Mouse (Mus musculus): ENCODE results near the gene Gm11639. TPM values are rescaled to one million over a fixed set of nuclear protein-coding genes. Genes with fewer than 3 reads are reported as not detected.

The Gm11639 gene
- polyA plus RNA-seq, 1 experiment from 2014 or later: not detected

GRCm38 (mm10) chr11:104704097-104704496 is 18.6 kb downstream of the Gm11639 start:
- Histone ChIP-seq H3K4me2 (peak overlapping the region; percentile 21; the same call in 1 of the 2 replicates), H3K9ac (replicated peaks) (no peak overlapping the region), H3K27me3 (no peaks in the 10 kb centered on the region), H3K27ac (no peak overlapping the region), H3K36me3 (no peaks in the 10 kb centered on the region), H3K4me3 (replicated peaks) (no peak overlapping the region), H3K4me1 (replicated peaks) (no peaks in the 10 kb centered on the region), H3K9me3 (no peaks in the 10 kb centered on the region)
- 43% methylated on average over 15 of the region's 15 CpGs for WGBS
- no peak for ATAC-seq (ENCODE audit: insufficient number of reproducible peaks, insufficient read depth, low FRiP score, low TSS enrichment, low read depth)

GRCm38 (mm10) chr11:104707084-104707483 is 21.6 kb downstream of the Gm11639 start:
- 59% methylated on average over 2 of the region's 2 CpGs for WGBS

GRCm38 (mm10) chr11:104744995-104745568 is 59.6 kb downstream of the Gm11639 start:
- WGBS: 83% methylated on average over 9 of the region's 9 CpGs
- H3K36me3 ChIP-seq: no peaks in the 10 kb centered on the region
- no peak for ATAC-seq (ENCODE audit: insufficient number of reproducible peaks, insufficient read depth, low FRiP score, low TSS enrichment, low read depth)

More at GRCm38 (mm10) chr11:104707084-104707483, 21.6 kb downstream of the Gm11639 start:
- Histone ChIP-seq H3K4me2 (no peak overlapping the region), H3K9me3 (no peaks in the 10 kb centered on the region), H3K36me3 (no peaks in the 10 kb centered on the region), H3K27me3 (no peaks in the 10 kb centered on the region), H3K27ac (no peak overlapping the region), H3K4me3 (replicated peaks) (no peak overlapping the region), H3K9ac (replicated peaks) (no peak overlapping the region), H3K4me1 (replicated peaks) (no peaks in the 10 kb centered on the region)
- no peak for ATAC-seq (ENCODE audit: insufficient number of reproducible peaks, insufficient read depth, low FRiP score, low TSS enrichment, low read depth)

GRCm38 (mm10) chr11:104765762-104766161 is 80.3 kb downstream of the Gm11639 start:
- Histone ChIP-seq H3K4me3 (replicated peaks) (no peak overlapping the region), H3K27ac (no peak overlapping the region), H3K4me2 (no peak overlapping the region), H3K4me1 (replicated peaks) (no peaks in the 10 kb centered on the region), H3K27me3 (no peaks in the 10 kb centered on the region), H3K36me3 (no peaks in the 10 kb centered on the region), H3K9me3 (no peaks in the 10 kb centered on the region), H3K9ac (replicated peaks) (no peak overlapping the region)
- ATAC-seq (ENCODE audit: insufficient number of reproducible peaks, insufficient read depth, low FRiP score, low TSS enrichment, low read depth): no peak
- WGBS: 42% methylated on average over 6 of the region's 6 CpGs

More at GRCm38 (mm10) chr11:104744995-104745568, 59.6 kb downstream of the Gm11639 start:
- Histone ChIP-seq H3K27me3 (no peaks in the 10 kb centered on the region), H3K4me1 (replicated peaks) (no peaks in the 10 kb centered on the region), H3K4me2 (no peak overlapping the region), H3K9me3 (no peaks in the 10 kb centered on the region), H3K4me3 (replicated peaks) (no peak overlapping the region), H3K9ac (replicated peaks) (no peak overlapping the region), H3K27ac (no peak overlapping the region)

- Histone ChIP-seq H3K27me3 (no peaks in the 10 kb centered on the region), H3K4me2 (no peak overlapping the region), H3K9ac (replicated peaks) (no peak overlapping the region), H3K36me3 (no peaks in the 10 kb centered on the region), H3K9me3 (no peaks in the 10 kb centered on the region), H3K27ac (no peak overlapping the region), H3K4me3 (replicated peaks) (no peak overlapping the region), H3K4me1 (replicated peaks) (no peaks in the 10 kb centered on the region)
- ATAC-seq (ENCODE audit: insufficient number of reproducible peaks, insufficient read depth, low FRiP score, low TSS enrichment, low read depth): no peak
- 55% methylated on average over 1 of the region's 1 CpGs for WGBS
Observed at GRCm38 (mm10) chr11:104767068-104767467, 81.6 kb downstream of the Gm11639 start.

- Histone ChIP-seq H3K36me3 (no peaks in the 10 kb centered on the region), H3K4me2 (no peak overlapping the region), H3K27ac (no peak overlapping the region), H3K9ac (replicated peaks) (no peak overlapping the region), H3K9me3 (no peaks in the 10 kb centered on the region), H3K4me1 (replicated peaks) (no peaks in the 10 kb centered on the region), H3K27me3 (no peaks in the 10 kb centered on the region), H3K4me3 (replicated peaks) (no peak overlapping the region)
- no peak for ATAC-seq (ENCODE audit: insufficient number of reproducible peaks, insufficient read depth, low FRiP score, low TSS enrichment, low read depth)
- WGBS: 14% methylated on average over 5 of the region's 5 CpGs
Observed at GRCm38 (mm10) chr11:104768072-104768471, 82.6 kb downstream of the Gm11639 start.

GRCm38 (mm10) chr11:104778796-104779195 is 93.3 kb downstream of the Gm11639 start:
- no peak overlapping the region for H3K4me3 ChIP-seq (replicated peaks)
- H3K27me3 ChIP-seq: no peaks in the 10 kb centered on the region
- no peak overlapping the region for H3K27ac ChIP-seq
- H3K36me3 ChIP-seq: no peaks in the 10 kb centered on the region
- no peaks in the 10 kb centered on the region for H3K4me1 ChIP-seq (replicated peaks)
- H3K4me2 ChIP-seq: no peak overlapping the region
- H3K9me3 ChIP-seq: no peaks in the 10 kb centered on the region
- WGBS: 62% methylated on average over 2 of the region's 2 CpGs
- H3K9ac ChIP-seq (replicated peaks): no peak overlapping the region
- ATAC-seq (ENCODE audit: insufficient number of reproducible peaks, insufficient read depth, low FRiP score, low TSS enrichment, low read depth): no peak

- 82% methylated on average over 2 of the region's 2 CpGs for WGBS
- H3K9me3 ChIP-seq: no peaks in the 10 kb centered on the region
- no peak overlapping the region for H3K9ac ChIP-seq (replicated peaks)
- ATAC-seq (ENCODE audit: insufficient number of reproducible peaks, insufficient read depth, low FRiP score, low TSS enrichment, low read depth): no peak
- no peaks in the 10 kb centered on the region for H3K36me3 ChIP-seq
- no peaks in the 10 kb centered on the region for H3K27me3 ChIP-seq
- H3K4me3 ChIP-seq (replicated peaks): no peak overlapping the region
- no peaks in the 10 kb centered on the region for H3K4me1 ChIP-seq (replicated peaks)
- no peak overlapping the region for H3K27ac ChIP-seq
- H3K4me2 ChIP-seq: no peak overlapping the region
Observed at GRCm38 (mm10) chr11:104944723-104945122, 259.2 kb downstream of the Gm11639 start.

GRCm38 (mm10) chr11:104952349-104952748 is 266.8 kb downstream of the Gm11639 start:
- no peaks in the 10 kb centered on the region for H3K27me3 ChIP-seq
- no peak for ATAC-seq (ENCODE audit: insufficient number of reproducible peaks, insufficient read depth, low FRiP score, low TSS enrichment, low read depth)
- H3K36me3 ChIP-seq: no peaks in the 10 kb centered on the region
- no peak overlapping the region for H3K4me2 ChIP-seq
- H3K4me3 ChIP-seq (replicated peaks): no peak overlapping the region
- H3K9ac ChIP-seq (replicated peaks): no peak overlapping the region
- no peak overlapping the region for H3K27ac ChIP-seq
- H3K4me1 ChIP-seq (replicated peaks): no peaks in the 10 kb centered on the region
- H3K9me3 ChIP-seq: no peaks in the 10 kb centered on the region
- WGBS: 59% methylated on average over 4 of the region's 4 CpGs

- no peak overlapping the region for H3K9ac ChIP-seq (replicated peaks)
- H3K9me3 ChIP-seq: no peaks in the 10 kb centered on the region
- H3K4me1 ChIP-seq (replicated peaks): peaks cover 6% of the 10 kb centered on the region; the same call in 1 of the 2 replicates
- H3K36me3 ChIP-seq: no peaks in the 10 kb centered on the region
- no peak overlapping the region for H3K27ac ChIP-seq
- no peak overlapping the region for H3K4me3 ChIP-seq (replicated peaks)
- ATAC-seq (ENCODE audit: insufficient number of reproducible peaks, insufficient read depth, low FRiP score, low TSS enrichment, low read depth): no peak
- no peaks in the 10 kb centered on the region for H3K27me3 ChIP-seq
- H3K4me2 ChIP-seq: no peak overlapping the region
- 95% methylated on average over 1 of the region's 1 CpGs for WGBS
Observed at GRCm38 (mm10) chr11:104967862-104968261, 282.4 kb downstream of the Gm11639 start.

GRCm38 (mm10) chr11:104968388-104968787 is 282.9 kb downstream of the Gm11639 start:
- Histone ChIP-seq H3K27ac (no peak overlapping the region), H3K4me3 (replicated peaks) (no peak overlapping the region), H3K9me3 (no peaks in the 10 kb centered on the region), H3K4me2 (no peak overlapping the region), H3K4me1 (replicated peaks) (peaks cover 6% of the 10 kb centered on the region; the same call in 1 of the 2 replicates), H3K27me3 (no peaks in the 10 kb centered on the region), H3K9ac (replicated peaks) (no peak overlapping the region), H3K36me3 (no peaks in the 10 kb centered on the region)
- no peak for ATAC-seq (ENCODE audit: insufficient number of reproducible peaks, insufficient read depth, low FRiP score, low TSS enrichment, low read depth)
- 85% methylated on average over 2 of the region's 2 CpGs for WGBS

GRCm38 (mm10) chr11:104971322-104971721 is 285.8 kb downstream of the Gm11639 start:
- Histone ChIP-seq H3K27me3 (no peaks in the 10 kb centered on the region), H3K4me3 (replicated peaks) (no peak overlapping the region), H3K4me1 (replicated peaks) (peaks cover 6% of the 10 kb centered on the region; the same call in 1 of the 2 replicates), H3K36me3 (no peaks in the 10 kb centered on the region), H3K9ac (replicated peaks) (no peak overlapping the region), H3K9me3 (no peaks in the 10 kb centered on the region), H3K4me2 (no peak overlapping the region), H3K27ac (no peak overlapping the region)
- 15% methylated on average over 4 of the region's 4 CpGs for WGBS
- no peak for ATAC-seq (ENCODE audit: insufficient number of reproducible peaks, insufficient read depth, low FRiP score, low TSS enrichment, low read depth)
